Mouse (Mus musculus) heart, embryonic 10.5 days (tissue): ENCODE data around the gene Krtap5-1. TPM values are rescaled to one million over a fixed set of nuclear protein-coding genes. Genes with fewer than 3 reads are reported as not detected.
A peak's percentile ranks its signal among the peaks of the same experiment; 100 is the strongest.
"Not testable (repeated sequence)": the region's sequence is repeated elsewhere in the genome, so short reads cannot be mapped to it uniquely, and the experiment has no call there.

Experiments
- DNase-seq: peaks from one replicate; pipeline ENCODE4 v3.0.0-alpha.2; 2017; ENCODE audit warnings: low spot score
- H3K27ac ChIP-seq: fragments of 300-500 bp; sonication (generic); 2 replicates; pipeline ENCODE4 v1.5.1; 2016; ENCODE audit warnings: mild to moderate bottlenecking
- H3K27me3 ChIP-seq: fragments of 300-500 bp; sonication (generic); 2 replicates; pipeline ENCODE4 v1.6.1; 2016; ENCODE audit warnings: mild to moderate bottlenecking; ENCODE audit not compliant: poor library complexity, insufficient read depth, severe bottlenecking
- H3K36me3 ChIP-seq: fragments of 300-500 bp; sonication (generic); 2 replicates; pipeline ENCODE4 v1.6.1; 2016; ENCODE audit warnings: mild to moderate bottlenecking, moderate library complexity
- H3K4me1 ChIP-seq: fragments of 300-500 bp; sonication (generic); 2 replicates; pipeline ENCODE4 v1.6.1; 2016; ENCODE audit warnings: mild to moderate bottlenecking
- H3K4me3 ChIP-seq: fragments of 300-500 bp; sonication (generic); 2 replicates; pipeline ENCODE4 v1.5.1; 2016; ENCODE audit warnings: mild to moderate bottlenecking, moderate library complexity
- H3K9me3 ChIP-seq: fragments of 300-500 bp; sonication (generic); 2 replicates; pipeline ENCODE4 v1.6.1; 2016; ENCODE audit warnings: mild to moderate bottlenecking, moderate library complexity
- WGBS: fragments of 180-500 bp; shearing (Covaris S2); methylation state at CpG from one replicate; pipeline ENCODE4 v1.1.7; 2016; 5-methylcytosine and 5-hydroxymethylcytosine counted together
- polyA plus RNA-seq: library from polyadenylated mRNA; unstranded; fragments of >200 nt; fragmentation: Nextera tagmentation; extraction: Ambion mirVana; gene quantifications from 2 replicates; pipeline ENCODE4 v1.2.1, GENCODE M21; 2016

The Krtap5-1 gene
- polyA plus RNA-seq, 1 experiment from 2014 or later = not detected

DNA sequence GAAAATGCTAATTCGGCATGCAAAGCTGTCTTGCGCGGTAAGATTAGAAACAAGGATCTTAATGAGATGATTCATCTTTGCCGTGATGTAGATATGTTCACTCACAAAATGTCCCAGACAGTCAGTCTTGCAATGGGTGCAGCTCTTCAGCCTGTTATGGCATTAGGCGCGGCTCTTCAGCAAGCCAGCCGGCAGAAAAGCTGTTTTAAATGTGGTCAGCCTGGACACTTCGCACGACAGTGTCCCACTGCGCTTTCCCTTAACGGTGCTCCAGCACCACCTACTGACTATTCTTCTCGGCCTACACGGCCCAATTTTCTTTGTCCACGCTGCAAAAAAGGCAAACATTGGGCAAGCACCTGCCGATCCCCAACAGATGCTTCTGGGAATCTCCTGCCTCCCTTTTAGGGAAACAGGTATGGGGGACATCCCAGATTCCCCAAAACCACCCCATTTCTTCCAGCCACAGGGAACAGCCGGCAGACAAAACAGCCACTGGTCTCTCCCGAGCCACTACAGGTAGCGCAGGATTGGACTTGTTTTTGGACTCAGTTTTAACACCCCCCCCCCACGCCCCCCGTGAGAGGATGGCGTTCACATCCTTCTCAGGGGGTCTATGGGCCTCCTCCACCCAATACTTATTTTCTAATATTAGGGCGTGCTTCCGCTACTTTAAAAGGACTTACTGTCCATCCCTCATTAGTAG lies 11.6 kb downstream of the Krtap5-1 start:
- Histone ChIP-seq H3K36me3 (0 out of 2 replicates have a peak, but pooled peaks cover 4% of the 10 kb centered on the region), H3K9me3 (no peaks in the 10 kb centered on the region), H3K4me3 (peak overlapping the region; percentile 74), H3K4me1 (peaks cover 28% of the 10 kb centered on the region), H3K27me3 (peaks cover 5% of the 10 kb centered on the region; the same call in 1 of the 2 replicates), H3K27ac (peak overlapping the region; percentile 90)
- 25% methylated on average over 23 of the region's 23 CpGs for WGBS
- DNase-seq = peak; percentile 83

- peaks cover 35% of the 10 kb centered on the region for H3K4me1 ChIP-seq
- under 1% methylated on average over 19 of the region's 19 CpGs for WGBS
Observed at GRCm38 (mm10) chr7:142284615-142285080, 12.3 kb downstream of the Krtap5-1 start.

GRCm38 (mm10) chr7:142284023-142284591 lies 12.8 kb downstream of the Krtap5-1 start:
- Histone ChIP-seq H3K4me3 (peak overlapping the region; percentile 74), H3K4me1 (peaks cover 37% of the 10 kb centered on the region), H3K27ac (peak overlapping the region; percentile 90), H3K9me3 (no peaks in the 10 kb centered on the region), H3K36me3 (no peaks in the 10 kb centered on the region), H3K27me3 (peaks cover 10% of the 10 kb centered on the region; the same call in 1 of the 2 replicates)
- DNase-seq = peak; percentile 85
- WGBS = under 1% methylated on average over 38 of the region's 38 CpGs

More at GRCm38 (mm10) chr7:142284615-142285080, 12.3 kb downstream of the Krtap5-1 start:
- DNase-seq = peak; percentile 94
- peaks cover 10% of the 10 kb centered on the region; the same call in 1 of the 2 replicates for H3K27me3 ChIP-seq
- no peaks in the 10 kb centered on the region for H3K9me3 ChIP-seq
- H3K4me3 ChIP-seq = peak overlapping the region; percentile 74
- no peaks in the 10 kb centered on the region for H3K36me3 ChIP-seq
- H3K27ac ChIP-seq = peak overlapping the region; percentile 90

DNA sequence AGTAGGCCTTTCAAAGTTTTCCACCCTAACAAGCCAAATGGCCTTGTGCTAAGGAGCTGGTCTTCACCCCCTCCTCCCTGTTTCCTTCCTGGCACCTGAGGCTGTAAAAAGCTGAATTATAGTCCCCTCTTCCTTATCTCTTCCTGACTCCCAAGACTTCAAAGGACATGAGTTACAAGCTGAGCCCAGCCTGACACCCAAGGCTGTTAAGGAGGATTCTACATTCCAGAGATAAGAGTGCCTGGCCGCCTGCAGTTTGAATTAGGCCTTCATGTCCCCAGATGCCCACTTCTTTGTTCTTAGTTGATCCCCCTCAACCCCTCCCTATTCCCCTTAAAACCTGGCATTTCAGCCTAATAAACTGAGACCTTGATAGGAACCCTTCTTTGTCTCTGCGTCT lies 14.1 kb downstream of the Krtap5-1 start:
- Histone ChIP-seq H3K27ac (peak overlapping the region; percentile 76; the same call in 1 of the 2 replicates), H3K4me1 (peaks cover 37% of the 10 kb centered on the region), H3K4me3 (peak overlapping the region; percentile 74)
- not testable (repeated sequence) for DNase-seq, H3K36me3 ChIP-seq, H3K9me3 ChIP-seq, H3K27me3 ChIP-seq
- WGBS = 2% methylated on average over 2 of the region's 2 CpGs

GRCm38 (mm10) chr7:142279291-142279690 lies 17.6 kb downstream of the Krtap5-1 start:
- not testable (repeated sequence) for H3K27me3 ChIP-seq, DNase-seq, H3K36me3 ChIP-seq, H3K27ac ChIP-seq, H3K4me3 ChIP-seq, H3K9me3 ChIP-seq
- H3K4me1 ChIP-seq = peaks cover 33% of the 10 kb centered on the region
- WGBS = 54% methylated on average over 1 of the region's 1 CpGs

DNA sequence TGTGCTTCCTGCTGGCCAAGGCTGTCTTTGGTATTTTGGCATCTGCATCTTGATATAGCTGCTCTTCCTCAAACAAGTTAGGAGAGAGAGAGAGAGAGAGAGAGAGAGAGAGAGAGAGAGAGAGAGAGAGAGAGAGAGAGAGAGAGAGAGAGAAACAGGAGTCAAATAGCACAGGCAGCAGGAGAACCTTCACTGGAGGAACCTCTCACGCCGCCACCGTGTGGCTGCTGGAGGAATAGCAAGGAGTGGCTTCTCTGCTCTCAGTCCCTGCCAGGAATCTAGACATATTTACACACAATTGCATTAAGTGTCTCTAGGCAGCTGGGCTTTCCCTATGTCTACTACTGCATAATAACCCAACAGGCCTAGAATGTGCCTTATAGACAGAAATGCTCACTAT lies 18.7 kb downstream of the Krtap5-1 start:
- peaks cover 38% of the 10 kb centered on the region for H3K4me1 ChIP-seq
- 1% methylated on average over 3 of the region's 3 CpGs for WGBS
- not testable (repeated sequence) for H3K27ac ChIP-seq, H3K36me3 ChIP-seq, H3K27me3 ChIP-seq, H3K9me3 ChIP-seq, H3K4me3 ChIP-seq
- peak; percentile 81 for DNase-seq

GRCm38 (mm10) chr7:142274263-142274662 lies 22.7 kb downstream of the Krtap5-1 start, which contains the start of gene Gm4559:
Gm4559 (minus strand) TSS chr7:142274363.
- H3K4me1 ChIP-seq = peaks cover 21% of the 10 kb centered on the region
- not testable (repeated sequence) for H3K27me3 ChIP-seq, H3K27ac ChIP-seq, H3K9me3 ChIP-seq, H3K36me3 ChIP-seq, H3K4me3 ChIP-seq, DNase-seq

DNA sequence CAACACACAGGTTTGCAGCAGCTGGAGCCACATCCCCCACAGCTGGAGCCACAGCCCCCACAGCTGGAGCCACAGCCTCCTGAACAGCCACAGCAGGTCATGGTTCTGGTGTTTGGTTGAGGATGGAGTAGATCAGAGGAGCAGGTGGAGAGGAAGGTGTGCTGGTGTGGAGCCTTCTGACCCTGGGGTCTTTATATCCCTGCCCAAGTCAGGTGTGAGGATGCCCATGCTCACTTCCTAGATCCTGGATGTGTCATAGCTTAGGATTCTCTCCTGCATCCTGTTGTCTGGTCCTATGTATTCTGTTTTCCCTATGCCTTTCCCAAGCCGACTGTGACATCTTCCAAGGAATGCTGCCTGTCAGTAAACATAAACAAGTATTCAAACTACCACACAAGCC lies 38.7 kb downstream of the Krtap5-1 start, which contains the start of gene Gm2431:
Gm2431 (minus strand) TSS at position 101 of the 400 bp plus-strand sequence.
- not testable (repeated sequence) for DNase-seq, H3K4me3 ChIP-seq, H3K9me3 ChIP-seq, H3K27me3 ChIP-seq, H3K27ac ChIP-seq, H3K36me3 ChIP-seq, H3K4me1 ChIP-seq
- WGBS = 46% methylated on average over 1 of the region's 1 CpGs

DNA sequence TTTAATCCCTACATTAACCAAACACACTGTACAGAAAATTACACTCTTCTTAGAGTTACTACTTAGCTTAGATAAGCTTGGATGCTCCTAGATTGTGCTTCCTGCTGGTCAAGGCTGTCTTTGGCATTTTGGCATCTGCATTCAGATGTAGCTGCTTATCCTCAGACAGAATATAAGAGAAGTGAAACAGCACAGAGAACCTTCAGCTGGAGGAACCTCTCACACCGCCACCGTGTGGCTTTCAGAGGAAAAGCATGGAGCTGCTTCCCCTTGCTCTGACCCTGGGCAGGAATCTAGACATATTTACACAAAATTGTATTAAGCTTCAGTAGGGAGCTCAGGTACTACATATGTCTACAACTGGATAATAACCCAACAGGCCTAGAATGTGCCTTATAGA lies 41.4 kb downstream of the Krtap5-1 start:
- 0% methylated on average over 2 of the region's 2 CpGs for WGBS
- H3K9me3 ChIP-seq = no peaks in the 10 kb centered on the region
- H3K27ac ChIP-seq = no peak overlapping the region
- DNase-seq = no peak
- no peaks in the 10 kb centered on the region for H3K36me3 ChIP-seq
- H3K4me1 ChIP-seq = peaks cover 3% of the 10 kb centered on the region; the same call in 1 of the 2 replicates
- H3K27me3 ChIP-seq = peaks cover 17% of the 10 kb centered on the region; the same call in 1 of the 2 replicates
- no peak overlapping the region for H3K4me3 ChIP-seq

DNA sequence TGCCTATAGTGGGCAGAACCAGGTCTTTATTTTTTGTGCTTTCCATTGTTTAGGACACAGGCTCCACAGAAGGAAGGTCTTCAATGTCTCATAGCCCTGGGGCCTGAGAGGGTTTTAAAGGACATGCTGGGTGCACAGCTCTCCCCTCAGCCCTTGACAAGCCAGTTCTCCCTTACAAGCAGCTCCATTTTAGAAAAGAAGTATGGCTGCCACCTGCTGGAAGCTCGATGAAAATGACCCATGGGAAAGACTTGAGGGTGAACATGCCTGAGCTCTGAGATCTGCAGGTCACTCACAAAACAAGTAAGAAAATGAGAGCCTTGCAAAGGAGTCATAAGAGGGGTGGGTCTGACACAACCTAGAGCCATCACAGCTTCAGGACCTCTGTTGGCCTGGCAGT lies 47.1 kb downstream of the Krtap5-1 start:
- no peaks in the 10 kb centered on the region for H3K36me3 ChIP-seq
- WGBS = 0% methylated on average over 1 of the region's 1 CpGs

More for the DNA sequence above, 47.1 kb downstream of the Krtap5-1 start:
- H3K27me3 ChIP-seq = peaks cover 8% of the 10 kb centered on the region; the same call in 1 of the 2 replicates
- no peak for DNase-seq
- no peak overlapping the region for H3K4me3 ChIP-seq
- H3K27ac ChIP-seq = no peak overlapping the region
- no peaks in the 10 kb centered on the region for H3K4me1 ChIP-seq
- H3K9me3 ChIP-seq = no peaks in the 10 kb centered on the region

Other genes with a start within 250 kb of the Krtap5-1 start
- 52.4 and 54.9 TPM in 2 replicates for gene Mob2, start 236.1 kb downstream of the Krtap5-1 start, polyA plus RNA-seq
- 5.3 and 9.0 TPM in 2 replicates for gene Dusp8, start 201.3 kb downstream of the Krtap5-1 start, polyA plus RNA-seq
- not detected in 2 replicates for gene Gm45618, start 176.4 kb downstream of the Krtap5-1 start, polyA plus RNA-seq
- gene Gm39115, start 161.1 kb downstream of the Krtap5-1 start, polyA plus RNA-seq = not detected in 2 replicates
- gene Gm45337, start 152.5 kb downstream of the Krtap5-1 start, polyA plus RNA-seq = not detected in 2 replicates
- not detected in 2 replicates for gene Gm29735, start 140.0 kb downstream of the Krtap5-1 start, polyA plus RNA-seq
- not detected in 2 replicates for gene Gm4553, start 131.4 kb downstream of the Krtap5-1 start, polyA plus RNA-seq
- not detected in 2 replicates for gene Krtap5-2, start 121.1 kb downstream of the Krtap5-1 start, polyA plus RNA-seq
- gene Gm10153, start 106.7 kb downstream of the Krtap5-1 start, polyA plus RNA-seq = not detected in 2 replicates
- not detected in 2 replicates for gene Krtap5-3, start 95.8 kb downstream of the Krtap5-1 start, polyA plus RNA-seq
- gene Gm7579, start 85.3 kb downstream of the Krtap5-1 start, polyA plus RNA-seq = not detected in 2 replicates
- gene Krtap5-5, start 67.1 kb downstream of the Krtap5-1 start, polyA plus RNA-seq = not detected in 2 replicates
- not detected in 2 replicates for gene Gm40460, start 56.0 kb downstream of the Krtap5-1 start, polyA plus RNA-seq
- not detected in 2 replicates for gene Gm2431, start 38.8 kb downstream of the Krtap5-1 start, polyA plus RNA-seq
- gene Gm4559, start 22.8 kb downstream of the Krtap5-1 start, polyA plus RNA-seq = not detected in 2 replicates
- 0.34 TPM in 1 of 2 replicates, not detected in the other for gene Krtap5-4, start 6.4 kb upstream of the Krtap5-1 start, polyA plus RNA-seq
- 7.7 and 12.5 TPM in 2 replicates for gene Ifitm10, start 76.6 kb upstream of the Krtap5-1 start, polyA plus RNA-seq
- gene Gm49369, start 85.5 kb upstream of the Krtap5-1 start, polyA plus RNA-seq = 0.55 and 0.92 TPM in 2 replicates
- 293 and 402 TPM in 2 replicates for gene Ctsd, start 90.9 kb upstream of the Krtap5-1 start, polyA plus RNA-seq
- gene Syt8, start 137.7 kb upstream of the Krtap5-1 start, polyA plus RNA-seq = 0.38 and 1.3 TPM in 2 replicates
- gene Tnni2, start 144.7 kb upstream of the Krtap5-1 start, polyA plus RNA-seq = 51.9 and 56.4 TPM in 2 replicates
- gene Lsp1, start 163.7 kb upstream of the Krtap5-1 start, polyA plus RNA-seq = 32.0 and 36.9 TPM in 2 replicates
- 9.5 and 10.4 TPM in 2 replicates for gene Tnnt3, start 201.7 kb upstream of the Krtap5-1 start, polyA plus RNA-seq
- gene Mrpl23, start 235.6 kb upstream of the Krtap5-1 start, polyA plus RNA-seq = 17.1 and 25.1 TPM in 2 replicates